Mouse (Mus musculus): ENCODE measurements around the gene Dus2. TPM values are rescaled to one million over a fixed set of nuclear protein-coding genes. Genes with fewer than 3 reads are reported as not detected.
A peak's percentile ranks its signal among the peaks of the same experiment; 100 is the strongest.
"Not testable (repeated sequence)": the region's sequence is repeated elsewhere in the genome, so short reads cannot be mapped to it uniquely, and the experiment has no call there.

Gene Dus2
- polyA plus RNA-seq, 1 experiment from 2014 or later: 18.4 TPM

DNA sequence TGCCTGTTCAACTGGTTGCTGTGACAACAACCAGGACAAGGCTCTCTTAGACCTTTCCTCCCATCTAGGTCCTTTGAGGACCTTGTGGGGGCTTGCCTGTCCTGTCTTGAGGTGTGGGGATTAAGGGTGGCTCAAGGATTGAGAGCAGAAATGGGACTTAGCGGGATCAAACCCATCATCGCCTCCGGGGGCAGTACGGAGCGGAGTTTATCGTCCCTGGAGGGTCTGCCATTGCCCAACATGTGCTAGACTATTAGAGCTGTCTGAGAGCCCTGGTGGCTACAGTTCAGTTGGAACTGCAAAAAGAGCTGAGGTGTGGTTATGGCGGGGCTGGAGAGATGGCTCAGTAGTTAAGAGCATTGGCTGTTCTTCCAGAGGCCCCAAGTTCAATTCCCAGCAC lies 15.8 kb upstream of the Dus2 start:
- H3K9me3 ChIP-seq (ENCODE audit: control insufficient read depth, low read length): no peaks in the 10 kb centered on the region

DNA sequence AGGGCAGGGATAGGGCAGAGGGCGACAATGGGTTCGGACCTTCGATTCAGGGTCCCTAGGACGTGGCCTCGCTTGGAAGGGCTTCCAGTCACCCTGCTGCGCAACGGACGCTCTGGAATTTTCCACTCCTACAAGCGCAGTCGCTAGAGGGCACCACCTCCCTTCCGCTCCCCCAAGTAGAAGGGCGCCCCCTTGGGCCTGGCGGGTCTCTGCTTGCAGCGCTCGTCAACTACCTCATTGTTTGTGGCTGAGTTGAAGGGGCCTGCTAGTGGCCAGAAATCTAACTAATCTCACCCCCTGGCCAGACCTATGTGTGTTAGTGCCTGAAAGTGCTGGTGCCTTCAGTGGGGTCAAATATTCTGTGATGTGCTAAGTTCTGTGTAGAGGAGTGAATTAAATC lies 11.8 kb upstream of the Dus2 start, which contains the start of gene Dpep3:
Gene Dpep3, minus strand, starts transcription at position 105 of the 400 bp plus-strand sequence.
- H3K9ac ChIP-seq (ENCODE audit: low read length): no peak within 1 kb of the TSS
- H3K4me1 ChIP-seq (replicated peaks; ENCODE audit: control insufficient read depth, insufficient read depth, low read length): no peaks in the 10 kb centered on the region
- 90% methylated on average over 15 of the region's 15 CpGs for WGBS
- H3K27me3 ChIP-seq (ENCODE audit: control insufficient read depth, insufficient read depth, low read depth, low read length): no peaks in the 10 kb centered on the region
- no peaks in the 10 kb centered on the region for H3K9me3 ChIP-seq (ENCODE audit: control insufficient read depth, low read length)
- H3K4me2 ChIP-seq (ENCODE audit: low read depth, low read length): no peak within 1 kb of the TSS
- H3K36me3 ChIP-seq (ENCODE audit: control insufficient read depth, insufficient read depth, low read length): no peaks in the 10 kb centered on the region
- H3K4me3 ChIP-seq (ENCODE audit: low read length): no peak within 1 kb of the TSS
- H3K27ac ChIP-seq (ENCODE audit: low read length): no peak within 1 kb of the TSS
- no peak for ATAC-seq (ENCODE audit: low read depth)

More for the DNA sequence above, 15.8 kb upstream of the Dus2 start:
- Histone ChIP-seq H3K4me2 (ENCODE audit: low read depth, low read length) (no peak overlapping the region), H3K27me3 (ENCODE audit: control insufficient read depth, insufficient read depth, low read depth, low read length) (no peaks in the 10 kb centered on the region), H3K36me3 (ENCODE audit: control insufficient read depth, insufficient read depth, low read length) (no peaks in the 10 kb centered on the region), H3K4me1 (replicated peaks; ENCODE audit: control insufficient read depth, insufficient read depth, low read length) (no peaks in the 10 kb centered on the region), H3K9ac (ENCODE audit: low read length) (no peak overlapping the region), H3K27ac (ENCODE audit: low read length) (no peak overlapping the region), H3K4me3 (ENCODE audit: low read length) (no peak overlapping the region)
- no peak for ATAC-seq (ENCODE audit: low read depth)
- 65% methylated on average over 7 of the region's 7 CpGs for WGBS

DNA sequence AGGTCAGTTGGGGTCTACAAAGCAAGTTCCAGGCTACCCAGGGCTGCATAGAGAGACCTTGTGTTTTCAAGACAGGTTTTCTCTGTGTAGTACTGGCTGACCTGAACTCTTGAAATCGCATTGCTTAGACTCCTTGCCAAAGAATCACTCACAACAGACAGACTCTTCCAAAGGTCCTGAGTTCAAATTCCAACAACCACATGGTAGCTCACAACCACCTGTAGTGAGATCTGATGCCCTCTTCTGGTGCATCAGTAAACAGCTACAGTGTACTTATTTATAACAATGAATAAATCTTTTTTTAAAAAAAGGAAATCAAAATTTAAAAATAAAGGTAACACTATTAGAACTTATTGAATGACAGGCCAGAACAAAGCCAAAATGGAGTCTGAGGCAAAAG lies 10.0 kb upstream of the Dus2 start:
- Histone ChIP-seq H3K9ac (ENCODE audit: low read length) (no peak overlapping the region), H3K9me3 (ENCODE audit: control insufficient read depth, low read length) (no peaks in the 10 kb centered on the region), H3K27ac (ENCODE audit: low read length) (no peak overlapping the region), H3K4me3 (ENCODE audit: low read length) (no peak overlapping the region), H3K4me1 (replicated peaks; ENCODE audit: control insufficient read depth, insufficient read depth, low read length) (no peaks in the 10 kb centered on the region), H3K27me3 (ENCODE audit: control insufficient read depth, insufficient read depth, low read depth, low read length) (no peaks in the 10 kb centered on the region), H3K4me2 (ENCODE audit: low read depth, low read length) (no peak overlapping the region), H3K36me3 (ENCODE audit: control insufficient read depth, insufficient read depth, low read length) (no peaks in the 10 kb centered on the region)
- ATAC-seq (ENCODE audit: low read depth): no peak
- WGBS: 81% methylated on average over 1 of the region's 1 CpGs

DNA sequence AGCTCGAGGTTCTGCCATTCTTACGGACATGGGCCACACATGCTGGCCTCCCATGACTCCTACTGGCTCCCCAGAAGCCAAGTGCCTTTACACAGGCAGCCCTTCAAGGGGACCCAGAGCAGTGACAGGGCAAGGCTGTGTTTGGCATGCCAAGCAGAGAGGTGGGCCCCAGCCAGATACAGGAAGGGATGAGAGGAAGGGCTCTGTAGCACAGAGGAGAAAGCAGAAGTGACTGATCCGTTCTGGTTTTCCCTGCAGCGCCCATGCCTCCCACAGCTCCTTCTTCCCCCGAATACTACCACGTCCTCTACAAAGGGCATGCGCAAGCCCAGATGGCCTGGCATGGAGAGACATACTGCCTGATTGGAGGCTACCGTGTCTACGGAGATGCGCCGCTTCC lies 7.7 kb upstream of the Dus2 start:
- not testable (repeated sequence) for ATAC-seq (ENCODE audit: low read depth); H3K9ac ChIP-seq (ENCODE audit: low read length); H3K4me1 ChIP-seq (replicated peaks; ENCODE audit: control insufficient read depth, insufficient read depth, low read length); H3K9me3 ChIP-seq (ENCODE audit: control insufficient read depth, low read length); H3K36me3 ChIP-seq (ENCODE audit: control insufficient read depth, insufficient read depth, low read length); H3K27me3 ChIP-seq (ENCODE audit: control insufficient read depth, insufficient read depth, low read depth, low read length); H3K4me3 ChIP-seq (ENCODE audit: low read length); H3K4me2 ChIP-seq (ENCODE audit: low read depth, low read length); H3K27ac ChIP-seq (ENCODE audit: low read length)
- 70% methylated on average over 9 of the region's 11 CpGs for WGBS

DNA sequence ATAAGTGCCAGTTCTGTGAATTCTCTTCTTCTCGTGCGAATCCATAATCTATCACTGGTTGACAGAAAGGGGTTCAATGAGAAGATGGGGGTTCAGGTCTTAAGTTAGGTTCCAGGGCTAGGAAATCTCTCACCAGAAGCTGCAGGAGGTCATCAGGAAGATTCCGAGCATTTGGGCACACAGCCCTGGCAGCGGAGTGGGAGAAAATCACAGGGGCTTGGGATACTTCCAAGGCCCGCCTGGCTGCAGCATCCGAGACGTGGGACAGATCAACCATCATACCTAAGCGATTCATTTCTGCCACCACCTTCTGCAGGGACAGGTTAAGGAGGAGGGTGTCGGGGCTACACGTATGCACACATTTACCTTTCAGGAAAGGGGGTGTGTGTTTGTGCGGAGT lies 2.6 kb upstream of the Dus2 start:
- Histone ChIP-seq H3K36me3 (ENCODE audit: control insufficient read depth, insufficient read depth, low read length) (no peaks in the 10 kb centered on the region), H3K4me3 (ENCODE audit: low read length) (no peak overlapping the region), H3K9me3 (ENCODE audit: control insufficient read depth, low read length) (no peaks in the 10 kb centered on the region), H3K27ac (ENCODE audit: low read length) (no peak overlapping the region), H3K27me3 (ENCODE audit: control insufficient read depth, insufficient read depth, low read depth, low read length) (no peaks in the 10 kb centered on the region), H3K4me1 (replicated peaks; ENCODE audit: control insufficient read depth, insufficient read depth, low read length) (0 out of 2 replicates have a peak, but pooled peaks cover 6% of the 10 kb centered on the region), H3K4me2 (ENCODE audit: low read depth, low read length) (no peak overlapping the region), H3K9ac (ENCODE audit: low read length) (no peak overlapping the region)
- ATAC-seq (ENCODE audit: low read depth): no peak
- 83% methylated on average over 11 of the region's 11 CpGs for WGBS

DNA sequence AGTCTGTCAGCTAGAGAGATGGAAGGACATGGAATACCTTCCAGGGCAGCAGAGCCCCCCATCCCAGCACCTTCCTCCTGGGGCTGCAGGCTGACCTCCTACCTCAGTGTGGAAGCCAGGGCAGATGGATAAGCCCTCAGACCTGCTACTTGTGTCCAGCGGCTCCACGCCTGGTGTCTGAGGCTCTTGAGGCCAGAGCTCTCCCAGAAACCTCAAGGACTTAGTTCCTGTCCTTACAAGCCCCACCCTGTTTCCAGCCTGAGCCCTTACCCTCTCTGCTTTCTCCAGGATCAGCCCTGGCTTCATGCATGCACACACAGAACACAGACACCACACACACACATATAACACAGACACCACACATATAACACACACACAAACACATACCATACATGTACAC lies 409 bp downstream of the Dus2 start:
- 0 out of 2 replicates have a peak overlapping the region, but pooled peaks have one; percentile 5 for H3K4me3 ChIP-seq (ENCODE audit: low read length)
- peak overlapping the region; percentile 17; the same call in 1 of the 2 replicates for H3K27ac ChIP-seq (ENCODE audit: low read length)
- no peaks in the 10 kb centered on the region for H3K9me3 ChIP-seq (ENCODE audit: control insufficient read depth, low read length)
- peak; percentile 44 for ATAC-seq (ENCODE audit: low read depth)
- H3K9ac ChIP-seq (ENCODE audit: low read length): peak overlapping the region; percentile 45
- peak overlapping the region; percentile 38 for H3K4me2 ChIP-seq (ENCODE audit: low read depth, low read length)
- 68% methylated on average over 2 of the region's 2 CpGs for WGBS
- no peaks in the 10 kb centered on the region for H3K27me3 ChIP-seq (ENCODE audit: control insufficient read depth, insufficient read depth, low read depth, low read length)
- H3K36me3 ChIP-seq (ENCODE audit: control insufficient read depth, insufficient read depth, low read length): no peaks in the 10 kb centered on the region
- H3K4me1 ChIP-seq (replicated peaks; ENCODE audit: control insufficient read depth, insufficient read depth, low read length): 0 out of 2 replicates have a peak, but pooled peaks cover 6% of the 10 kb centered on the region

DNA sequence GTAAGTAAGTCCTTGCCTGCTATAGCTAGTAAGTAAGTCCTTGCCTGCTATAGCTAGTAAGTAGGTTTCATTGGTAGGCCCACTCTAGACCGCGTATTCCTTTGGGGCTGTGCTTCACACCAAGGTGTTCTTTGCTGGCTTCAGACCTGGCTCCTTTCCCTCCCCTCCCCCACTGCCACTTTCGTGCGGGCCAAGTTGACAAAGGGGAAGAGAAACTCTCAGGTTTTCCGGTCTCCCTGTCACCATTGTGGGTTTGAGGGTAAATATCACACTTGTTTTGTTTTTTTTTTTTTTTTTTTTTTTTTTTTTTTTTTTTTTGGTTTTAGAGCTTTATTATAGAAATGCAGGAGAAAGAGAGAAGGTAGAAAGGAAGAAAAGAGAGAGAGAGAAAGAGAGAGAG lies 1.4 kb downstream of the Dus2 start:
- H3K27me3 ChIP-seq (ENCODE audit: control insufficient read depth, insufficient read depth, low read depth, low read length): no peaks in the 10 kb centered on the region
- no peaks in the 10 kb centered on the region for H3K36me3 ChIP-seq (ENCODE audit: control insufficient read depth, insufficient read depth, low read length)
- H3K4me3 ChIP-seq (ENCODE audit: low read length): no peak overlapping the region
- no peak overlapping the region for H3K4me2 ChIP-seq (ENCODE audit: low read depth, low read length)
- H3K4me1 ChIP-seq (replicated peaks; ENCODE audit: control insufficient read depth, insufficient read depth, low read length): 0 out of 2 replicates have a peak, but pooled peaks cover 6% of the 10 kb centered on the region
- WGBS: 50% methylated on average over 5 of the region's 5 CpGs
- no peak for ATAC-seq (ENCODE audit: low read depth)
- H3K9me3 ChIP-seq (ENCODE audit: control insufficient read depth, low read length): no peaks in the 10 kb centered on the region
- no peak overlapping the region for H3K9ac ChIP-seq (ENCODE audit: low read length)
- H3K27ac ChIP-seq (ENCODE audit: low read length): no peak overlapping the region

DNA sequence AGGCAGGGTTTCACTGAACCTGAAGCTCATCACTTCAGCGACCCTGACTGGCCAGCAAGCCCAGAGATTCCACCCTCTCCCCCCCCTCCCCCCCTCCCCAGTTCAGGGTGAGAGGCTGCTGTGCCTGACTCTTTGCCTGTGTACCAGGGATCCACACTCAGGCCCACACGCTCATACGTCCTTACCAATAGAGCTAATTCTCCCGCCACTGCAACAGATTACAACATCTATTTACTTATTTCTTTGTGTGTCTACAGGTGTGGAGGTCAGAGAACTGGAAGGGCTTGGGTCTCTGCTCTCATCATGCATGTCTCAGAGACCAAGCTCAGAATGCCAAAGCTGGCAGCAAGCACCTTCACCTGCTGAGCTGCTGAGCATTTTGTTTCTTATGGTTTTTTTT lies 2.1 kb downstream of the Dus2 start:
- no peak overlapping the region for H3K4me2 ChIP-seq (ENCODE audit: low read depth, low read length)
- no peaks in the 10 kb centered on the region for H3K9me3 ChIP-seq (ENCODE audit: control insufficient read depth, low read length)
- no peaks in the 10 kb centered on the region for H3K36me3 ChIP-seq (ENCODE audit: control insufficient read depth, insufficient read depth, low read length)
- H3K4me1 ChIP-seq (replicated peaks; ENCODE audit: control insufficient read depth, insufficient read depth, low read length): 0 out of 2 replicates have a peak, but pooled peaks cover 6% of the 10 kb centered on the region
- no peaks in the 10 kb centered on the region for H3K27me3 ChIP-seq (ENCODE audit: control insufficient read depth, insufficient read depth, low read depth, low read length)
- H3K27ac ChIP-seq (ENCODE audit: low read length): no peak overlapping the region
- no peak overlapping the region for H3K4me3 ChIP-seq (ENCODE audit: low read length)
- no peak overlapping the region for H3K9ac ChIP-seq (ENCODE audit: low read length)
- no peak for ATAC-seq (ENCODE audit: low read depth)
- WGBS: 44% methylated on average over 4 of the region's 4 CpGs

DNA sequence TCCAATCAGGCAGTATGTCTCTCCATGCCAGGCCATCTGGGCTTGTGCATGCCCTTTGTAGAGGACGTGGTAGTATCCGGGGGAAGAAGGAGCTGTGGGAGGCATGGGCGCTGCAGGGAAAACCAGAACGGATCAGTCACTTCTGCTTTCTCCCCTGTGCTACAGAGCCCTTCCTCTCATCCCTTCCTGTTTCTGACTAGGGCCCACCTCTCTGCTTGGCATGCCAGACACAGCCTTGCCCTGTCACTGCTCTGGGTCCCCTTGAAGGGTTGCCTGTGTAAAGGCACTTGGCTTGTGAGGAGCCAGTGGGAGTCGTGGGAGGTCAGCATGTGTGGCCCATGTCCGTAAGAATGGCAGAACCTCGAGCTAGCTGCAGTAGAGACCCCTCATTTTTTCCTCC lies 5.2 kb downstream of the Dus2 start:
- Histone ChIP-seq H3K9ac (ENCODE audit: low read length) (no peak overlapping the region), H3K27me3 (ENCODE audit: control insufficient read depth, insufficient read depth, low read depth, low read length) (no peaks in the 10 kb centered on the region), H3K4me1 (replicated peaks; ENCODE audit: control insufficient read depth, insufficient read depth, low read length) (0 out of 2 replicates have a peak, but pooled peaks cover 3% of the 10 kb centered on the region), H3K4me3 (ENCODE audit: low read length) (no peak overlapping the region), H3K27ac (ENCODE audit: low read length) (no peak overlapping the region), H3K36me3 (ENCODE audit: control insufficient read depth, insufficient read depth, low read length) (no peaks in the 10 kb centered on the region), H3K4me2 (ENCODE audit: low read depth, low read length) (no peak overlapping the region), H3K9me3 (ENCODE audit: control insufficient read depth, low read length) (no peaks in the 10 kb centered on the region)
- WGBS: 65% methylated on average over 7 of the region's 7 CpGs
- no peak for ATAC-seq (ENCODE audit: low read depth)

DNA sequence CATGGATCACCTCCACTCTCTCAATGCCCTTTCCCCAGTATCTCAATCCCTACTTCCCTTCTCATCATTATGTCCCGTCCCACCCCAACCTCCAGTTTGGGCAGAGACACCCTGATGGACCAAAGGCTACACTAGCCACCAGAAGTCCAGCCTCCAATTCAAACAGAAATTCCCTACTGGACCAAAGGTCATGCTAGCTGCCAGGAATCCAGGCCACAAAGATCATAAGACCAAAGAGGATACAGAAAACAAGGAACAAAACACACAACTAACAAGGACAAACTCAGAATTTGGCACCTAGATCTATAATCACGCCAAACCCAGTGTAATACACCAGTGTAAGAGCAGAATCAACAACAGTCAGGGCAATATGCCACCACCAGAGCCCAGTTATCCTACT lies 7.8 kb downstream of the Dus2 start:
- H3K27ac ChIP-seq (ENCODE audit: low read length): no peak overlapping the region
- WGBS: 80% methylated on average over 2 of the region's 2 CpGs
- no peaks in the 10 kb centered on the region for H3K4me1 ChIP-seq (replicated peaks; ENCODE audit: control insufficient read depth, insufficient read depth, low read length)
- H3K4me3 ChIP-seq (ENCODE audit: low read length): no peak overlapping the region
- no peaks in the 10 kb centered on the region for H3K36me3 ChIP-seq (ENCODE audit: control insufficient read depth, insufficient read depth, low read length)
- no peak overlapping the region for H3K9ac ChIP-seq (ENCODE audit: low read length)
- no peak overlapping the region for H3K4me2 ChIP-seq (ENCODE audit: low read depth, low read length)
- no peaks in the 10 kb centered on the region for H3K9me3 ChIP-seq (ENCODE audit: control insufficient read depth, low read length)
- ATAC-seq (ENCODE audit: low read depth): no peak
- no peaks in the 10 kb centered on the region for H3K27me3 ChIP-seq (ENCODE audit: control insufficient read depth, insufficient read depth, low read depth, low read length)

Measured in lung, embryonic 16.5 days (tissue).